Mouse (Mus musculus): Measurements from ENCODE around the gene Tgfbr3l. TPM values are rescaled to one million over a fixed set of nuclear protein-coding genes. Genes with fewer than 3 reads are reported as not detected.

Tgfbr3l gene
- polyA plus RNA-seq, 1 experiment, result 13.9 TPM

GRCm38 (mm10) chr8:4256911-4257310 is 8.9 kb downstream of the Tgfbr3l start:
- DNase-seq (ENCODE audit: low read depth in 1 of 2, low spot score in 2 of 2), result no peak
- peaks cover 10% of the 10 kb centered on the region for H3K36me3 ChIP-seq (ENCODE audit: control insufficient read depth, insufficient read depth, low read length)
- H3K4me1 ChIP-seq (ENCODE audit: control insufficient read depth, insufficient read depth, insufficient read length), result peaks cover 16% of the 10 kb centered on the region
- H3K27me3 ChIP-seq (ENCODE audit: control insufficient read depth, insufficient read depth, low read length), result no peaks in the 10 kb centered on the region
- no peak for TF ChIP-seq POLR2A (IDR thresholded peaks at IDR 0.05; ENCODE audit: low read depth, low read length)
- no peak for TF ChIP-seq CTCF (IDR thresholded peaks at IDR 0.05; ENCODE audit: extremely low read depth, insufficient read depth, insufficient read length, insufficient replicate concordance)
- WGBS, result 84% methylated on average over 4 of the region's 4 CpGs
- no peak overlapping the region for H3K27ac ChIP-seq (ENCODE audit: insufficient read depth, low read length)
- H3K4me3 ChIP-seq (ENCODE audit: extremely low read depth, insufficient read depth, insufficient read length), result no peak overlapping the region

- Histone ChIP-seq H3K27ac (ENCODE audit: insufficient read depth, low read length) (no peak overlapping the region), H3K4me3 (ENCODE audit: extremely low read depth, insufficient read depth, insufficient read length) (no peak overlapping the region), H3K4me1 (ENCODE audit: control insufficient read depth, insufficient read depth, insufficient read length) (peaks cover 16% of the 10 kb centered on the region), H3K36me3 (ENCODE audit: control insufficient read depth, insufficient read depth, low read length) (peaks cover 10% of the 10 kb centered on the region), H3K27me3 (ENCODE audit: control insufficient read depth, insufficient read depth, low read length) (no peaks in the 10 kb centered on the region)
- WGBS, result 93% methylated on average over 4 of the region's 4 CpGs
- TF ChIP-seq POLR2A (IDR thresholded peaks at IDR 0.05; ENCODE audit: low read depth, low read length) (no peak), CTCF (IDR thresholded peaks at IDR 0.05; ENCODE audit: extremely low read depth, insufficient read depth, insufficient read length, insufficient replicate concordance) (no peak)
- no peak for DNase-seq (ENCODE audit: low read depth in 1 of 2, low spot score in 2 of 2)
Observed at GRCm38 (mm10) chr8:4257350-4257749, 9.3 kb downstream of the Tgfbr3l start.

- Histone ChIP-seq H3K27me3 (ENCODE audit: control insufficient read depth, insufficient read depth, low read length) (no peaks in the 10 kb centered on the region), H3K36me3 (ENCODE audit: control insufficient read depth, insufficient read depth, low read length) (peaks cover 12% of the 10 kb centered on the region), H3K4me1 (ENCODE audit: control insufficient read depth, insufficient read depth, insufficient read length) (peaks cover 13% of the 10 kb centered on the region), H3K4me3 (ENCODE audit: extremely low read depth, insufficient read depth, insufficient read length) (peak overlapping the region; percentile 55; the same call in 1 of the 2 replicates), H3K27ac (ENCODE audit: insufficient read depth, low read length) (no peak overlapping the region)
- DNase-seq (ENCODE audit: low read depth in 1 of 2, low spot score in 2 of 2), result peak in 1 of 2 experiments; percentile 69
- TF ChIP-seq CTCF (IDR thresholded peaks at IDR 0.05; ENCODE audit: extremely low read depth, insufficient read depth, insufficient read length, insufficient replicate concordance), result peak; percentile 80; the same call in 1 of the 2 replicates
- no peak for TF ChIP-seq POLR2A (IDR thresholded peaks at IDR 0.05; ENCODE audit: low read depth, low read length)
- WGBS, result 5% methylated on average over 35 of the region's 35 CpGs
Observed at GRCm38 (mm10) chr8:4258233-4258632, 10.2 kb downstream of the Tgfbr3l start.

GRCm38 (mm10) chr8:4258678-4259077 is 10.7 kb downstream of the Tgfbr3l start:
- Histone ChIP-seq H3K27me3 (ENCODE audit: control insufficient read depth, insufficient read depth, low read length) (no peaks in the 10 kb centered on the region), H3K4me1 (ENCODE audit: control insufficient read depth, insufficient read depth, insufficient read length) (peaks cover 12% of the 10 kb centered on the region), H3K27ac (ENCODE audit: insufficient read depth, low read length) (no peak overlapping the region), H3K36me3 (ENCODE audit: control insufficient read depth, insufficient read depth, low read length) (peaks cover 12% of the 10 kb centered on the region), H3K4me3 (ENCODE audit: extremely low read depth, insufficient read depth, insufficient read length) (peak overlapping the region; percentile 55; the same call in 1 of the 2 replicates)
- 1% methylated on average over 29 of the region's 32 CpGs for WGBS
- no peak for TF ChIP-seq CTCF (IDR thresholded peaks at IDR 0.05; ENCODE audit: extremely low read depth, insufficient read depth, insufficient read length, insufficient replicate concordance)
- no peak for TF ChIP-seq POLR2A (IDR thresholded peaks at IDR 0.05; ENCODE audit: low read depth, low read length)
- no peak for DNase-seq (ENCODE audit: low read depth in 1 of 2, low spot score in 2 of 2)

GRCm38 (mm10) chr8:4259125-4259804 is 11.3 kb downstream of the Tgfbr3l start, which contains the start of gene Ctxn1:
TSS of gene Ctxn1 (minus strand) at chr8:4259274.
- peak; percentile 58 to 94 for DNase-seq (ENCODE audit: low read depth in 1 of 2, low spot score in 2 of 2)
- peak within 1 kb of the TSS; percentile 55 for H3K4me3 ChIP-seq (ENCODE audit: extremely low read depth, insufficient read depth, insufficient read length)
- no peak for TF ChIP-seq CTCF (IDR thresholded peaks at IDR 0.05; ENCODE audit: extremely low read depth, insufficient read depth, insufficient read length, insufficient replicate concordance)
- TF ChIP-seq POLR2A (IDR thresholded peaks at IDR 0.05; ENCODE audit: low read depth, low read length), result no peak
- H3K27ac ChIP-seq (ENCODE audit: insufficient read depth, low read length), result no peak within 1 kb of the TSS
- H3K27me3 ChIP-seq (ENCODE audit: control insufficient read depth, insufficient read depth, low read length), result no peaks in the 10 kb centered on the region
- peaks cover 11% of the 10 kb centered on the region for H3K4me1 ChIP-seq (ENCODE audit: control insufficient read depth, insufficient read depth, insufficient read length)
- H3K36me3 ChIP-seq (ENCODE audit: control insufficient read depth, insufficient read depth, low read length), result peaks cover 15% of the 10 kb centered on the region
- 12% methylated on average over 32 of the region's 33 CpGs for WGBS

GRCm38 (mm10) chr8:4259805-4260170 is 11.8 kb downstream of the Tgfbr3l start:
- peaks cover 16% of the 10 kb centered on the region for H3K36me3 ChIP-seq (ENCODE audit: control insufficient read depth, insufficient read depth, low read length)
- H3K27me3 ChIP-seq (ENCODE audit: control insufficient read depth, insufficient read depth, low read length), result no peaks in the 10 kb centered on the region
- DNase-seq (ENCODE audit: low read depth in 1 of 2, low spot score in 2 of 2), result no peak
- H3K4me3 ChIP-seq (ENCODE audit: extremely low read depth, insufficient read depth, insufficient read length), result no peak overlapping the region
- TF ChIP-seq CTCF (IDR thresholded peaks at IDR 0.05; ENCODE audit: extremely low read depth, insufficient read depth, insufficient read length, insufficient replicate concordance) (no peak), POLR2A (IDR thresholded peaks at IDR 0.05; ENCODE audit: low read depth, low read length) (no peak)
- 93% methylated on average over 4 of the region's 4 CpGs for WGBS
- H3K27ac ChIP-seq (ENCODE audit: insufficient read depth, low read length), result no peak overlapping the region
- H3K4me1 ChIP-seq (ENCODE audit: control insufficient read depth, insufficient read depth, insufficient read length), result peaks cover 11% of the 10 kb centered on the region

All from spleen, adult 2 months (tissue).